Mouse (Mus musculus) T-helper 17 cell (primary cell): ENCODE data around the gene Ext2.

Source experiments
- in situ Hi-C, 2 experiments: fragments of 300-600 bp; cut with MboI, MseI; formaldehyde crosslinking; loops; 1 replicate in 1 of 2; 2 replicates in 1 of 2; pipeline ENCODE4 v1.15.1; 2025; ENCODE audit warnings: high pct_unique_total_duplicates in 2 of 2

Ext2 gene

GRCm38 (mm10) chr2:93807440-93807839 lies 14.9 kb downstream of the Ext2 start:
- in situ Hi-C loops = no loop called here

- in situ Hi-C loops = no loop called here
Observed at GRCm38 (mm10) chr2:93806487-93807201, 15.7 kb downstream of the Ext2 start.

GRCm38 (mm10) chr2:93805523-93805922 lies 16.8 kb downstream of the Ext2 start:
- in situ Hi-C loops = no loop called here

- in situ Hi-C loops = no loop called here
Observed at GRCm38 (mm10) chr2:93805066-93805465, 17.3 kb downstream of the Ext2 start.

- in situ Hi-C loops = loop anchor here in 1 of 2 experiments (5.0 kb wide), 1 partner anchor 49 kb away; no protein-coding TSS in a partner anchor
Observed at GRCm38 (mm10) chr2:93802947-93803346, 19.4 kb downstream of the Ext2 start.

GRCm38 (mm10) chr2:93801097-93801496 lies 21.3 kb downstream of the Ext2 start:
- in situ Hi-C loops = loop anchor here in 1 of 2 experiments (5.0 kb wide), 1 partner anchor 51 kb away; no protein-coding TSS in a partner anchor

- in situ Hi-C loops = loop anchor here in 1 of 2 experiments (5.0 kb wide), 1 partner anchor 315 kb away; no protein-coding TSS in a partner anchor
Observed at GRCm38 (mm10) chr2:93797162-93797795, 25.1 kb downstream of the Ext2 start.

GRCm38 (mm10) chr2:93794375-93794774 lies 28.0 kb downstream of the Ext2 start:
- in situ Hi-C loops = no loop called here

GRCm38 (mm10) chr2:93791516-93792499 lies 30.6 kb downstream of the Ext2 start:
- in situ Hi-C loops = no loop called here

- in situ Hi-C loops = no loop called here
Observed at GRCm38 (mm10) chr2:93790798-93791345, 31.5 kb downstream of the Ext2 start.

GRCm38 (mm10) chr2:93788557-93788956 lies 33.8 kb downstream of the Ext2 start:
- in situ Hi-C loops = no loop called here

- in situ Hi-C loops = no loop called here
Observed at GRCm38 (mm10) chr2:93786175-93786574, 36.2 kb downstream of the Ext2 start.

GRCm38 (mm10) chr2:93785432-93785798 lies 37.0 kb downstream of the Ext2 start:
- in situ Hi-C loops = no loop called here

GRCm38 (mm10) chr2:93784721-93785431 lies 37.5 kb downstream of the Ext2 start:
- in situ Hi-C loops = no loop called here

GRCm38 (mm10) chr2:93783926-93784539 lies 38.3 kb downstream of the Ext2 start:
- in situ Hi-C loops = no loop called here

GRCm38 (mm10) chr2:93782682-93783081 lies 39.7 kb downstream of the Ext2 start:
- in situ Hi-C loops = no loop called here

GRCm38 (mm10) chr2:93782156-93782555 lies 40.2 kb downstream of the Ext2 start:
- in situ Hi-C loops = no loop called here

- in situ Hi-C loops = no loop called here
Observed at GRCm38 (mm10) chr2:93780528-93780927, 41.8 kb downstream of the Ext2 start.

- in situ Hi-C loops = no loop called here
Observed at GRCm38 (mm10) chr2:93779897-93780208, 42.5 kb downstream of the Ext2 start.

- in situ Hi-C loops = no loop called here
Observed at GRCm38 (mm10) chr2:93779081-93779896, 43.1 kb downstream of the Ext2 start.
